Mouse (Mus musculus) liver, postnatal 0 days (tissue): ENCODE measurements around the gene Arhgap23. TPM values are rescaled to one million over a fixed set of nuclear protein-coding genes. Genes with fewer than 3 reads are reported as not detected.

ENCODE experiments used
- ATAC-seq: fragments of 200-750 bp; cut with Nextera tagmentation; 2 replicates; pipeline ENCODE4 v1.8.0; 2017; ENCODE audit warnings: mild to moderate bottlenecking, moderate library complexity
- DNase-seq: peaks from one replicate; pipeline ENCODE4 v3.0.0-alpha.2; 2016
- H3K27ac ChIP-seq: fragments of 300-500 bp; sonication (generic); 2 replicates; pipeline ENCODE4 v1.5.1; 2014; ENCODE audit warnings: antibody characterized with exemption, moderate library complexity, mild to moderate bottlenecking, low read depth
- H3K27me3 ChIP-seq: fragments of 300-500 bp; sonication (generic); 2 replicates; pipeline ENCODE4 v1.6.1; 2014; ENCODE audit warnings: low read length, control low read depth, mixed read lengths; ENCODE audit not compliant: insufficient read depth
- H3K36me3 ChIP-seq: fragments of 300-500 bp; sonication (generic); replicated peaks from 2 replicates; pipeline ENCODE4 v1.6.1; 2014; ENCODE audit warnings: mild to moderate bottlenecking, control low read depth, low read length, moderate library complexity, mixed read lengths; ENCODE audit not compliant: insufficient read depth
- H3K4me1 ChIP-seq: fragments of 300-500 bp; sonication (generic); 2 replicates; pipeline ENCODE4 v1.6.1; 2014; ENCODE audit warnings: antibody characterized with exemption, mild to moderate bottlenecking, control low read depth; ENCODE audit not compliant: insufficient read depth
- H3K4me2 ChIP-seq: fragments of 300-500 bp; sonication (generic); 2 replicates; pipeline ENCODE4 v1.6.1; 2014; ENCODE audit warnings: low read depth, mild to moderate bottlenecking, low read length, moderate library complexity, mixed read lengths
- H3K4me3 ChIP-seq: fragments of 300-500 bp; sonication (generic); 2 replicates; pipeline ENCODE4 v1.5.1; 2014; ENCODE audit warnings: low read depth, low read length
- H3K9ac ChIP-seq: fragments of 300-500 bp; sonication (generic); replicated peaks from 2 replicates; pipeline ENCODE4 v1.6.1; 2014; ENCODE audit warnings: mild to moderate bottlenecking, moderate library complexity
- H3K9me3 ChIP-seq: fragments of 300-500 bp; sonication (generic); 2 replicates; pipeline ENCODE4 v1.6.1; 2016; ENCODE audit warnings: mild to moderate bottlenecking, control low read depth, low read length, mixed read lengths
- CTCF ChIP-seq: sonication (generic); IDR thresholded peaks from 2 replicates; pipeline ENCODE4 v1.5.1; 2016; ENCODE audit warnings: antibody characterized with exemption, low read depth
- EP300 ChIP-seq: IDR thresholded peaks from 2 replicates; pipeline ENCODE4 v1.6.1; 2016; ENCODE audit warnings: antibody characterized with exemption, low read depth, mild to moderate bottlenecking
- WGBS: fragments of 180-500 bp; shearing (Covaris S2); extraction: QIAGEN DNeasy Blood & Tissue Kit; methylation state at CpG from one replicate; pipeline ENCODE4 v1.1.7; 2014; ENCODE audit not compliant: insufficient replicate concordance; 5-methylcytosine and 5-hydroxymethylcytosine counted together
- polyA plus RNA-seq: library from polyadenylated mRNA; unstranded; fragments of >200 nt; fragmentation: Nextera tagmentation; extraction: Ambion mirVana; gene quantifications from 2 replicates; pipeline ENCODE4 v1.2.1, GENCODE M21; 2015

The Arhgap23 gene
- polyA plus RNA-seq, 1 experiment from 2014 or later, result 5.7 TPM

- Histone ChIP-seq H3K4me1 (0 out of 2 replicates have a peak, but pooled peaks cover 6% of the 10 kb centered on the region), H3K9me3 (no peaks in the 10 kb centered on the region), H3K36me3 (no peaks in the 10 kb centered on the region), H3K4me3 (no peak overlapping the region), H3K27me3 (peaks cover 63% of the 10 kb centered on the region), H3K27ac (no peak overlapping the region), H3K4me2 (no peak overlapping the region), H3K9ac (no peak overlapping the region)
- 32% methylated on average over 3 of the region's 3 CpGs for WGBS
- ATAC-seq (no peak), DNase-seq (no peak)
- no peak for TF ChIP-seq EP300
- no peak for TF ChIP-seq CTCF
Observed at GRCm38 (mm10) chr11:97540604-97541003, 125.3 kb downstream of the Arhgap23 start.

- no peak overlapping the region for H3K4me3 ChIP-seq
- 80% methylated on average over 22 of the region's 22 CpGs for WGBS
- H3K27ac ChIP-seq, result no peak overlapping the region
- no peaks in the 10 kb centered on the region for H3K36me3 ChIP-seq
- no peak for TF ChIP-seq EP300
- ATAC-seq (no peak), DNase-seq (no peak)
- no peaks in the 10 kb centered on the region for H3K9me3 ChIP-seq
- H3K4me1 ChIP-seq, result peaks cover 7% of the 10 kb centered on the region
- peaks cover 63% of the 10 kb centered on the region for H3K27me3 ChIP-seq
- no peak overlapping the region for H3K9ac ChIP-seq
- no peak overlapping the region for H3K4me2 ChIP-seq
Observed at GRCm38 (mm10) chr11:97542171-97543150, 127.1 kb downstream of the Arhgap23 start.

GRCm38 (mm10) chr11:97543181-97543733, 127.9 kb downstream of the Arhgap23 start:
- Histone ChIP-seq H3K4me2 (no peak overlapping the region), H3K27ac (no peak overlapping the region), H3K4me3 (no peak overlapping the region), H3K36me3 (no peaks in the 10 kb centered on the region), H3K9me3 (no peaks in the 10 kb centered on the region), H3K4me1 (peaks cover 7% of the 10 kb centered on the region), H3K9ac (no peak overlapping the region), H3K27me3 (peaks cover 63% of the 10 kb centered on the region)
- TF ChIP-seq EP300 (no peak), CTCF (no peak)
- no peak for DNase-seq
- WGBS, result 66% methylated on average over 12 of the region's 12 CpGs
- ATAC-seq, result no peak

GRCm38 (mm10) chr11:97543883-97544282, 128.6 kb downstream of the Arhgap23 start:
- H3K4me3 ChIP-seq, result no peak overlapping the region
- TF ChIP-seq EP300 (no peak), CTCF (no peak)
- peaks cover 7% of the 10 kb centered on the region for H3K4me1 ChIP-seq
- peaks cover 68% of the 10 kb centered on the region for H3K27me3 ChIP-seq
- no peak overlapping the region for H3K4me2 ChIP-seq
- H3K9me3 ChIP-seq, result no peaks in the 10 kb centered on the region
- ATAC-seq (no peak), DNase-seq (no peak)
- H3K9ac ChIP-seq, result no peak overlapping the region
- H3K36me3 ChIP-seq, result no peaks in the 10 kb centered on the region
- WGBS, result 75% methylated on average over 9 of the region's 9 CpGs
- no peak overlapping the region for H3K27ac ChIP-seq

- H3K27me3 ChIP-seq, result peaks cover 79% of the 10 kb centered on the region
- no peak for DNase-seq
- no peak for TF ChIP-seq EP300
- no peak for TF ChIP-seq CTCF
- H3K4me3 ChIP-seq, result peak overlapping the region; percentile 49
- no peaks in the 10 kb centered on the region for H3K9me3 ChIP-seq
- ATAC-seq, result no peak
- no peaks in the 10 kb centered on the region for H3K36me3 ChIP-seq
- peaks cover 7% of the 10 kb centered on the region for H3K4me1 ChIP-seq
- H3K4me2 ChIP-seq, result peak overlapping the region; percentile 81
- no peak overlapping the region for H3K9ac ChIP-seq
- no peak overlapping the region for H3K27ac ChIP-seq
- WGBS, result 5% methylated on average over 19 of the region's 26 CpGs
Observed at GRCm38 (mm10) chr11:97545808-97546560, 130.7 kb downstream of the Arhgap23 start.

- peaks cover 7% of the 10 kb centered on the region for H3K4me1 ChIP-seq
- DNase-seq, result no peak
- peak overlapping the region; percentile 81 for H3K4me2 ChIP-seq
- no peaks in the 10 kb centered on the region for H3K36me3 ChIP-seq
- H3K9me3 ChIP-seq, result no peaks in the 10 kb centered on the region
- peak overlapping the region; percentile 49 for H3K4me3 ChIP-seq
- WGBS, result under 1% methylated on average over 46 of the region's 73 CpGs
- TF ChIP-seq EP300 (no peak), CTCF (no peak)
- H3K27me3 ChIP-seq, result peaks cover 84% of the 10 kb centered on the region
- H3K27ac ChIP-seq, result no peak overlapping the region
- ATAC-seq, result no peak; the same call in 1 of the 2 replicates
- H3K9ac ChIP-seq, result no peak overlapping the region; the same call in 1 of the 2 replicates
Observed at GRCm38 (mm10) chr11:97546804-97547411, 131.6 kb downstream of the Arhgap23 start.
